Mouse (Mus musculus) left cerebral cortex, adult 8-10 months (tissue): ENCODE measurements around the gene Carf. TPM values are rescaled to one million over a fixed set of nuclear protein-coding genes. Genes with fewer than 3 reads are reported as not detected.
"Not testable (repeated sequence)": the region's sequence is repeated elsewhere in the genome, so short reads cannot be mapped to it uniquely, and the experiment has no call there.

Experiments used
- DNase-seq, 2 experiments: peaks; one replicate each; pipeline ENCODE4 v3.0.0; 2022; ENCODE audit warnings: low spot score in 2 of 2
- total RNA-seq, 4 experiments: library from RNA; stranded (reverse); gene quantifications; 2 replicates each; pipeline ENCODE4 v1.2.4; 2022

The Carf gene
- total RNA-seq = 10 to 100 TPM; 22.7 to 30.4 (median 27.3) TPM

GRCm38 (mm10) chr1:60098024-60098781 lies at the start of gene Carf, which contains the start of gene Wdr12:
Carf (plus strand) TSS chr1:60098247.
Wdr12 (minus strand) TSS chr1:60098645.
- peak; percentile 94 to 97 for DNase-seq

DNA sequence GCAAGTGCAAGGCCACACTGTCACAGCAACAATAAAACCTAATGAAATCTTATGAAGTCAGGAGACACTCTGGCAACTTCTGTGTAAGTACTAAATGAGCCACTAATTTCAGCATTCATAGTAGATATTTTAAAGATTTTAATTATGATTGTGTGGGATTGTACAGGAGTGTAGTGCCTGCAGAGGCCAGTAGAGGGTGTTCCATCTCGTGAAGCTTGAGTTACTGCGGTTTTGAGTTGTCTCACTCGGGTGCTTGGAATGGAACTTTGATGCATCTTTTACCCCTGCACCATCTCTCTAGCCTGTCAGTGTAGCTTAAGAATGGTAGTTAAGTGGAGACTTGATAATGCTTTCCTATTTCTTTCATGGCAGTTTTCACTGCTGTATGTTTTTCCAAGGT lies 43.4 kb upstream of the Carf start:
- DNase-seq = no peak

- DNase-seq = no peak
Measured at GRCm38 (mm10) chr1:60056310-60056709, 41.7 kb upstream of the Carf start.

DNA sequence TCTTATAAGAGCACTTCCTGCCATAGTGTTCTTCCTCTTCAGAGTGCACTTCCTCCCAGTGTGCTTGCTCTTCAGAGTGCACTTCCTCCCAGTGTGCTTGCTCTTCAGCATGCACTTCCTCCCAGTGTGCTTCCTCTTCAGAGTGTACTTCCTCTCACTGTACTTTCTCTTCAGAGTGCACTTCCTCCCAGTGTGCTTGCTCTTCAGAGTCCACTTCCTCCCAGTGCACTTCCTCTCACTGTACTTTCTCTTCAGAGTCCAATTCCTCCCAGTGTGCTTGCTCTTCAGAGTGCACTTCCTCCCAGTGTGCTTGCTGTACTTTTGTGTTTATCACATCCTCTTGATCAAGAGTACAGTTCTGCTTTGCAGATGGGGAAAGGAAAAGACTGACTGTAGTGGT lies 27.3 kb upstream of the Carf start:
- not testable (repeated sequence) for DNase-seq

GRCm38 (mm10) chr1:60074935-60075334 lies 23.1 kb upstream of the Carf start:
- DNase-seq = no peak

- DNase-seq = no peak
Measured at GRCm38 (mm10) chr1:60075590-60075989, 22.5 kb upstream of the Carf start.

DNA sequence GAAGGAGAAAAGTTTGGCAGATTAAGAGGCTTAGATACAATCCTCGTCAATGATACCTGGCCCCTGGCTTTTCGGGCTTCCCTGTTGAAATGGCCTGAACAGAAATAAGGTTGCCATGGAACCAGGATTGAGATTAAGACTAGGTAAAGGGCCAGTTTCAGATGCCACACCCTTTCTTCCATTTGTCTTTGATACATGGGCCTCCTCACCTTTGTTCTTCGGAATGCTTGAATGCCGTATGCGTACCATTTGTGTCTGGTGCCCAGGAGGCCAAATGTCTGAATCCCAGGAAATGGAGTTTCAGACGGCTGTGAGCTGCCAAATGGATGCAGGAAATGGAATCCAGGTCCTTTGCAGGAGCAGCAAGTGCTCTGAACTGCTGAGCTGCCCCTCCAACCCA lies 21.6 kb upstream of the Carf start:
- DNase-seq = no peak

- peak in 1 of 2 experiments; percentile 9 for DNase-seq
Measured at GRCm38 (mm10) chr1:60096572-60097276, 1.3 kb upstream of the Carf start.

DNA sequence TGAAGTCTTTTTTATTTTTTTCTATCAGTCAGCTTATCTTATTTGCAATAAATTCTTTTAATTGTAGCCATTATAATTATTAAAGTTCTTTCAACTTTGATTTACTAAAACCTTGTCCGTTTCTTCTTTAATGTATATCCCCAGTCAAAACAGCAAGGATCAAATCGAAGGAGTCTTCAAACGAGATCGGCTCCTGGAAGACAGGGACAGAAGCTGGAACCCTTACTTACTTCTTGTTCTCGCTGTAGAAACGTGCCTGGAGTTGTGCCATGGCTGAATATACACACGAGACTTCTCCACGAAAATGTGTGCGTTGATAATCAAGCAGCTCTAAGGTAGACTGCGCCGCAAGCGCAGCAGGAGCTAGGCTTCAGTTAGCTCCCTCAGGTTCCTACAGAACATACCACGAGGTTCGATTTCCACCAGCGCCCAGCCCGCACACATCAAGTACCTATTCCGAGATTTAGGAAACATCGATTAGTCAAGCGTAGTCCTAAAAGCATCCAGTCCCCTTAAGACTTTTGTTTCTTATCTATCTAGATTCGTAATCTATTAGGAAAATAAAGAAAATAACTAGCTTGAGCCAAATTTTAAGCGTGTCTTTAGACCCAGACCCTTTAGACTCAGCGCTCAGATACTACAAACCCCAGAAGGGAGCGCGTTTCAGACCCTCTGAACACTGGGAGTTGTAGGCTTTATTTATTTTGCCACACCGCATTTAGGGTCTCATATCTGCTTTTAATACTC lies 597 bp upstream of the Carf start:
- peak; percentile 46 to 68 for DNase-seq

GRCm38 (mm10) chr1:60098839-60099238 lies 792 bp downstream of the Carf start:
- DNase-seq = no peak

DNA sequence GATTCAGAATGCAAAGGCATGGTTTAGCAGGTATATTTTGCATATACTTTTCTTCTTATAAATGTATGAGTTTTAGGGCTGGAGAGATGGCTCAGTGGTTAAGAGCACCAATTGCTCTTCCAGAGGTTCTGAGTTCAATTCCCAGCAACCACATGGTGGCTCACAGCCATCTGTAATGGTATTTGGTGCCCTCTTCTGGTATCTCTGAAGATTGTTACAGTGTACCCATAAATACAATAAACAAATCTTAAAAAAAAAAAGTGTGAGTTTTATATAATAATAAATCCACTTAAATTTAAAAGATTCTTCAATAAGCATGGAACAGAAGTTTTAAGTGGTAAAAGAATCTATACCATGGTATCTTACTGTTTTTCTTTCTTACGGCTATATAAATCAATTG lies 6.5 kb downstream of the Carf start:
- DNase-seq = no peak

DNA sequence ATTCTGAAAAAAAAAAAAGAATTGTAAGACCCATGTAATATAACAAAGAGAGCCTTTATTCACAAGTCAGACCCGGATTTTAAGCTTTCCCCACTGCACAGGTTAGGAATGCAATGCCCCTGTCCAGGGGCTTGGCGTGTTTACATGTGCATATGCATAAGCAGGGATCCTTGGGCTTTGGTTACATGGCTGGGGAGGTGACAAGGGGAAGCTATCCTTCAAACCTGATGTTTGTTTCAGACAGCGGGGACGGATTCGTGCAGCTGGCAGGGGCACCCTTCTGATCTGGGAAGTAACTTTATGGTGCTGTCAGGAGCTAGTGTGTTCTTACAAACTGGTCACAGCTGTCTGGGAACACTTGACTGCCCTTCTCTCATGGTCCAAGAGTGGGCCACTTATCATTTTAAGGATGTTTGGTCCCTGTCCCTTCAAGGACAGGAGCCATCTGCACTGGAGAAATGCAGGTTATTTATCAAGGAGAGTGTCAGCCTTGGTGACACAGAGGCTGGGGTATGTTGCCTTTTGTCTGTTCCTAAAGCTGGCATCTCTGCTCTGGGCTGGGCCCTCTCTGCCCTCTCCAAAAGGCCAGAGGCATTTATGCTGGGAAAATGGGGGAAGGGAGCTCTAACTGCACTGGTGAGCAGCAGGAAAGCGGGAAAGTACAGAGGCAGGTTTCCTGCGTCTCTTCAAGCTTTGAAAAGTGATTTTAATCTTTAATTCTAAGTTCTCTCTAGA lies 19.8 kb downstream of the Carf start:
- no peak for DNase-seq

- no peak for DNase-seq
Measured at GRCm38 (mm10) chr1:60137346-60137745, 39.3 kb downstream of the Carf start.

GRCm38 (mm10) chr1:60152700-60153099 lies 54.7 kb downstream of the Carf start:
- DNase-seq = no peak

DNA sequence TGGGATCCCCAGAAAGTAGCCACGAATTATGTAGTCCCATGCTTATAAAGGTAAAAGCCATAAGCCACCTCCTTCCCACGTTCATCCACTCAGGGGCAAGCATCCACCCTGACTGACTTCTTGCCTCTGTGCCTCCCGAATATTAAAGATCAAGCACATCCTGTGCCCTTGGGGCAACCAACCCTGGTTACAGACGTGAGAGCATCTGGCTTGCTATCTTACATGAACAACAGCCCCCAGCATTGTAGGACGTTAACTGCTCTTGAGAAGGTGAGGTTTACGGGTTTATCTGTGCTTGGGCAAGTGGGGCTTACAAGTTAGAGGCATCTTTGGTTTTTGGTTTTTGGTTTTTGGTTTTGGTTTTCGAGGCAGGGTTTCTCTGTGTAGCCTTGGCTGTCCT lies 58.6 kb downstream of the Carf start:
- no peak for DNase-seq

DNA sequence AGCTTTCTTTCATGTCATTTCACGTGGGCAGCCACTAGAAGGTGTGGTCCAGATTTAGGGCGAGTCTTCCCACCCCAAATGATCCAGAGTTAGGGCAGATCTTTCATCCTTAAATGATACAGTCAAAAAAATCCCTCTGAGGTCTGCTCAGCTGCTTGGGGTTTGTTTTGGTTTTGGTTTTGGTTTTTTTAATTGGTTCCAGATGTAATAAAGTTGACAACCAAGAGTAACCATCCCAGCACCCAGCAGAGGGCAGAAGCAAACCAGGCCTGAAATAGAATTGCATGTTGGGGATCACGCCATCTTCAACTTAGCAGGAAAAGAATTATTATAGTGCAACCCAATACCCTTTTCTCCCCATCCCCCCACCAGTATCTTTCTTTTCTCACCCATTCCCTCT lies 60.4 kb downstream of the Carf start:
- no peak for DNase-seq

- DNase-seq = no peak
Measured at GRCm38 (mm10) chr1:60163676-60164075, 65.6 kb downstream of the Carf start.

- no peak for DNase-seq
Measured at GRCm38 (mm10) chr1:60169626-60170025, 71.6 kb downstream of the Carf start.

- DNase-seq = no peak
Measured at GRCm38 (mm10) chr1:60170251-60170650, 72.2 kb downstream of the Carf start.

GRCm38 (mm10) chr1:60173119-60173518 lies 75.1 kb downstream of the Carf start:
- DNase-seq = no peak

- DNase-seq = not testable (repeated sequence)
Measured at GRCm38 (mm10) chr1:60177814-60178213, 79.8 kb downstream of the Carf start.
